Mouse (Mus musculus) limb, embryonic 10.5 days (tissue): ENCODE data around the gene Ism1. TPM values are rescaled to one million over a fixed set of nuclear protein-coding genes. Genes with fewer than 3 reads are reported as not detected.

ENCODE experiments used
- DNase-seq: peaks from one replicate; pipeline ENCODE4 v3.0.0-alpha.2; 2017; ENCODE audit warnings: low spot score
- H3K27ac ChIP-seq: fragments of 300-500 bp; sonication (generic); 2 replicates; pipeline ENCODE4 v1.5.1; 2016; ENCODE audit warnings: mild to moderate bottlenecking
- H3K27me3 ChIP-seq: fragments of 300-500 bp; sonication (generic); 2 replicates; pipeline ENCODE4 v1.6.1; 2016; ENCODE audit warnings: low read depth, mild to moderate bottlenecking; ENCODE audit not compliant: poor library complexity, severe bottlenecking
- H3K36me3 ChIP-seq: fragments of 300-500 bp; sonication (generic); 2 replicates; pipeline ENCODE4 v1.6.1; 2016; ENCODE audit warnings: mild to moderate bottlenecking, moderate library complexity
- H3K4me1 ChIP-seq: fragments of 300-500 bp; sonication (generic); 2 replicates; pipeline ENCODE4 v1.6.1; 2016
- H3K4me3 ChIP-seq: fragments of 300-500 bp; sonication (generic); 2 replicates; pipeline ENCODE4 v1.5.1; 2016; ENCODE audit warnings: mild to moderate bottlenecking, moderate library complexity
- H3K9me3 ChIP-seq: fragments of 300-500 bp; sonication (generic); replicated peaks from 2 replicates; pipeline ENCODE4 v1.6.1; 2016; ENCODE audit warnings: mild to moderate bottlenecking
- WGBS: fragments of 180-500 bp; shearing (Covaris S2); methylation state at CpG from one replicate; pipeline ENCODE4 v1.1.7; 2016; 5-methylcytosine and 5-hydroxymethylcytosine counted together
- polyA plus RNA-seq: library from polyadenylated mRNA; unstranded; fragments of >200 nt; fragmentation: Nextera tagmentation; extraction: Ambion mirVana; gene quantifications from 2 replicates; pipeline ENCODE4 v1.2.1, GENCODE M21; 2016

Gene Ism1
- polyA plus RNA-seq, 1 experiment from 2014 or later = 3.2 TPM

- Histone ChIP-seq H3K27me3 (no peaks in the 10 kb centered on the region), H3K4me3 (no peak overlapping the region), H3K36me3 (no peaks in the 10 kb centered on the region), H3K27ac (no peak overlapping the region), H3K9me3 (no peaks in the 10 kb centered on the region), H3K4me1 (no peaks in the 10 kb centered on the region)
- no peak for DNase-seq
- WGBS = 90% methylated on average over 2 of the region's 2 CpGs
These were observed 107.0 kb downstream of the Ism1 start for GRCm38 (mm10) chr2:139784946-139785345.

- Histone ChIP-seq H3K27ac (no peak overlapping the region), H3K4me3 (no peak overlapping the region), H3K9me3 (no peaks in the 10 kb centered on the region), H3K4me1 (no peaks in the 10 kb centered on the region), H3K36me3 (no peaks in the 10 kb centered on the region), H3K27me3 (no peaks in the 10 kb centered on the region)
- no peak for DNase-seq
- WGBS = 55% methylated on average over 4 of the region's 4 CpGs
These were observed 110.7 kb downstream of the Ism1 start for GRCm38 (mm10) chr2:139788658-139789057.

GRCm38 (mm10) chr2:139792345-139793120, 114.6 kb downstream of the Ism1 start:
- no peaks in the 10 kb centered on the region for H3K9me3 ChIP-seq
- H3K4me1 ChIP-seq = peaks cover 4% of the 10 kb centered on the region; the same call in 1 of the 2 replicates
- no peak overlapping the region for H3K27ac ChIP-seq
- 87% methylated on average over 9 of the region's 9 CpGs for WGBS
- no peaks in the 10 kb centered on the region for H3K27me3 ChIP-seq
- H3K4me3 ChIP-seq = no peak overlapping the region
- DNase-seq = no peak
- H3K36me3 ChIP-seq = no peaks in the 10 kb centered on the region

GRCm38 (mm10) chr2:139804041-139804440, 126.1 kb downstream of the Ism1 start:
- Histone ChIP-seq H3K4me1 (no peaks in the 10 kb centered on the region), H3K36me3 (no peaks in the 10 kb centered on the region), H3K27ac (no peak overlapping the region), H3K27me3 (no peaks in the 10 kb centered on the region), H3K9me3 (no peaks in the 10 kb centered on the region), H3K4me3 (no peak overlapping the region)
- DNase-seq = no peak
- 87% methylated on average over 7 of the region's 7 CpGs for WGBS

- no peaks in the 10 kb centered on the region for H3K4me1 ChIP-seq
- 95% methylated on average over 6 of the region's 6 CpGs for WGBS
- H3K9me3 ChIP-seq = no peaks in the 10 kb centered on the region
- H3K36me3 ChIP-seq = no peaks in the 10 kb centered on the region
- no peak for DNase-seq
- no peaks in the 10 kb centered on the region for H3K27me3 ChIP-seq
- no peak overlapping the region for H3K4me3 ChIP-seq
- H3K27ac ChIP-seq = no peak overlapping the region
These were observed 129.9 kb downstream of the Ism1 start for GRCm38 (mm10) chr2:139807887-139808286.

Other genes with a start within 250 kb of the Ism1 start
- 0.56 and 0.70 TPM in 2 replicates for gene Sptlc3, start 184.3 kb upstream of the Ism1 start, polyA plus RNA-seq